Mouse (Mus musculus) myocyte (in vitro differentiated cells): ENCODE data around the gene Tbr1.

ENCODE experiments used
- CEBPB ChIP-seq: IDR thresholded peaks from 2 replicates; pipeline ENCODE4 v1.6.1; 2011; ENCODE audit warnings: mild to moderate bottlenecking, moderate library complexity; ENCODE audit not compliant: poor library complexity, insufficient read depth, severe bottlenecking
- E2F4 ChIP-seq: IDR thresholded peaks from one replicate; pipeline ENCODE4 v1.6.1; 2011; ENCODE audit warnings: mild to moderate bottlenecking, control low read depth, moderate library complexity; ENCODE audit not compliant: insufficient read depth
- MYOD1 ChIP-seq, 3 experiments: IDR thresholded peaks; one replicate each; pipeline ENCODE4 v1.6.1; 2011; ENCODE audit warnings: control low read depth in 2 of 3, low read depth in 2 of 3, mild to moderate bottlenecking in 2 of 3, moderate library complexity in 1 of 3; ENCODE audit not compliant: insufficient read length in 2 of 3, control insufficient read depth in 1 of 3
- POLR2A ChIP-seq: IDR thresholded peaks from one replicate; pipeline ENCODE4 v1.6.1; 2011; ENCODE audit warnings: low read depth, mild to moderate bottlenecking, control low read depth, moderate library complexity; ENCODE audit not compliant: insufficient read length
- POLR2AphosphoS2 ChIP-seq: IDR thresholded peaks from one replicate; pipeline ENCODE4 v1.6.1; 2011; ENCODE audit warnings: low read depth, control low read depth; ENCODE audit not compliant: insufficient read length
- TCF3 ChIP-seq: IDR thresholded peaks from one replicate; pipeline ENCODE4 v1.6.1; 2011; ENCODE audit warnings: low read depth, control low read depth; ENCODE audit not compliant: insufficient read length
- USF1 ChIP-seq: IDR thresholded peaks from one replicate; pipeline ENCODE4 v1.6.1; 2011; ENCODE audit warnings: low read depth, mild to moderate bottlenecking, control low read depth, moderate library complexity

DNA sequence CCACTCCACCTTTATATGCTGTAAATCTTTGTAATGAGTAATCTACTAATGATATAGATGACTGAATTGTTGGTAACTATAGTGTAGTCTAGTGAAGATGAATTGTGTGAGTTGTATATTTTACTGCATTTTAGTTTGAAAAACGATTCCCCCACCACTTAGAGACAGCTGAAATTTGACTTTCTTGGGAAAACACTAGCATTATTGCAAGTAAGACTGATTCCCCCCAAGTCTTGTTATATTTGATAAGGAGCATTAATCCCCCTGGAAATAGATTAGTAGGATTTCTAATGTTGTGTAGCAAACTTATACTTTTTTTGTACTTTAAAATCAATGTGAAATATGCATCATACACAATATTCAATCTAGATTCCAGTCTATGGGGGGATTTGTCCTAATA lies 10.8 kb downstream of the Tbr1 start:
- TF ChIP-seq POLR2A, result no peak
- no peak for TF ChIP-seq MYOD1 (IDR thresholded peaks at IDR 0.05; ENCODE audit: control insufficient read depth in 1 of 3, insufficient read length in 2 of 3, low read depth in 2 of 3)
- TF ChIP-seq CEBPB, result no peak
- no peak for TF ChIP-seq POLR2AphosphoS2
- TF ChIP-seq TCF3, result no peak
- TF ChIP-seq USF1, result no peak
- no peak for TF ChIP-seq E2F4
